Mouse (Mus musculus) thymus, adult 2 months (tissue): ENCODE measurements around the gene Tom1l2.

Source experiments
- CTCF ChIP-seq: fragments of 200-500 bp; IDR thresholded peaks from 2 replicates; pipeline ENCODE4 v1.5.1; 2012; ENCODE audit warnings: mild to moderate bottlenecking, control low read depth, low read length, moderate library complexity, borderline replicate concordance; ENCODE audit not compliant: control insufficient read depth, poor library complexity, insufficient read depth; ENCODE audit errors: extremely low read depth
- POLR2A ChIP-seq: fragments of 200-500 bp; IDR thresholded peaks from 2 replicates; pipeline ENCODE4 v1.6.1; 2012; ENCODE audit warnings: mild to moderate bottlenecking, low read length, control low read depth, moderate library complexity; ENCODE audit not compliant: control insufficient read depth, poor library complexity, insufficient read depth; ENCODE audit errors: extremely low read depth

DNA sequence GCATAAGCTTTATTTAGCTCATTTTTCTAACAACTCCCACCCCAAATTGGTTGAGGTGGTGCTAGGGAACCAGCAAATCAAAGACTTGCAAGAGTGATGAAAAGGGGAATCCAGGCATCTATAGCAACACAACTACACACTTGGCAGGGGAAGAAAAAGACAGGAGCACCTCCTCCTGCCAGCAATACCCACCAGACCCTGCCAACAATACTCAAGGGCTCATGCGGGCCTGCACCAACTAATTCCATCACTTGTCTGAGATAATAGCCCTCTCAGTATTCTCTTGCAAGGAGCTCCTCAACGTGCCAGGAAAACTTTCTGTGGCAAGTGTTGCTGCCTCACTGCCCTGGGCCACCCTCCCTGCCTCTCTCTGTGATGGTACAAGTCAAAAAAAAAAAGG, 49.2 kb downstream of the Tom1l2 start:
- no peak for TF ChIP-seq CTCF
- no peak for TF ChIP-seq POLR2A
